Mouse (Mus musculus) layer of hippocampus, adult 2 months (tissue): ENCODE measurements around the gene Slc7a15. TPM values are rescaled to one million over a fixed set of nuclear protein-coding genes. Genes with fewer than 3 reads are reported as not detected.

Source experiments
- DNase-seq, 2 experiments: peaks; one replicate each; pipeline ENCODE4 v3.0.0; 2022; ENCODE audit warnings: low spot score in 2 of 2
- H3K27ac ChIP-seq: fragments of 200-600 bp; 2 replicates; pipeline ENCODE4 v1.8.1; 2022
- H3K4me3 ChIP-seq: fragments of 200-600 bp; 2 replicates; pipeline ENCODE4 v1.8.1; 2022; ENCODE audit warnings: mild to moderate bottlenecking
- CTCF ChIP-seq: fragments of 200-600 bp; conservative IDR thresholded peaks from 2 replicates; pipeline ENCODE4 v1.8.1; 2022; ENCODE audit warnings: antibody characterized with exemption, mild to moderate bottlenecking, moderate library complexity
- total RNA-seq, 2 experiments: library from RNA; stranded (reverse); gene quantifications; 2 replicates each; pipeline ENCODE4 v1.2.3; 2021

Slc7a15 gene
- total RNA-seq, 2 experiments from 2014 or later: not detected

DNA sequence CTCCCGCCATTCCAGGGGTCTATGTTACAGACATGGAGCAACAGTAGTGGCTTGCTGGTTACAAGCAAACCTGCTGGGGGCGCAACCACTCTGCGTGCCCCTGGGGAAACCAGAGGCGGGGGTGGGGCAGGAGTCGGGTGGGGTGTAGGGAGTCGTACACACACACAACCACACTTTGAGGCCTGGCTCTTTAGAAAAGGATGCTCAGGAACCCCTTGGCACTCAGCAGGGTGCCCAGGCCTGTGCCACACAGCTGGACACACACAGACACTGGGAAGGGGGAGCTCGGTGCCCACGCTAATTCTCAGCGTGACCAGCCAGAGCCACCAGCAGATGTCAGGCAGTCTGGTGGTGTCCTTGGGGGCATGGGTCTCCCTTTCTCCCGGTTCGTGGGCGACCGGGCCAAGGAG lies 100.3 kb downstream of the Slc7a15 start:
- peak in 1 of 2 experiments; percentile 58 for DNase-seq
- Histone ChIP-seq H3K27ac (peak overlapping the region; percentile 100), H3K4me3 (peak overlapping the region; percentile 100)
- peak; percentile 66 for TF ChIP-seq CTCF

DNA sequence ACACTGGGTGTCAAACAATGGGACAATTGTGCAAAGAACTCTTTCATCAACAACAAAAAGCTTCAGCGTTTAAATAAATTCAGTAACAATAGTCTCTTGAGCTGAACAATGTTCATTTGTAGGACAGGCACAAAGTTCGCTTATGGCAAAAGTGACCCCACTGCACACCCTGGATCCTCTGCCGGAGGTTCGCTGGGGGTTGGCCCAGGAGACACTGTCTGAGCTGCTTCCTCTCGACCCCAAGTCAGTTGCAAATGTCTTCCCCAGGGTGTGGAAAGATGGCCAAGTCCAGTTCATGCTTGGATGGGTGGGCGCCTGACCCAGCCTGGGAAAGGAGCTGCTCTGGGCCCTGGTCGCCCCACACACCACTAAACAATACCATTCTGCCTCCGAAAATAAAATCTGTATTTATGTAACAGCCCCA lies 100.7 kb downstream of the Slc7a15 start:
- Histone ChIP-seq H3K4me3 (peak overlapping the region; percentile 100), H3K27ac (peak overlapping the region; percentile 100)
- peak; percentile 41 to 47 for DNase-seq
- no peak for TF ChIP-seq CTCF

DNA sequence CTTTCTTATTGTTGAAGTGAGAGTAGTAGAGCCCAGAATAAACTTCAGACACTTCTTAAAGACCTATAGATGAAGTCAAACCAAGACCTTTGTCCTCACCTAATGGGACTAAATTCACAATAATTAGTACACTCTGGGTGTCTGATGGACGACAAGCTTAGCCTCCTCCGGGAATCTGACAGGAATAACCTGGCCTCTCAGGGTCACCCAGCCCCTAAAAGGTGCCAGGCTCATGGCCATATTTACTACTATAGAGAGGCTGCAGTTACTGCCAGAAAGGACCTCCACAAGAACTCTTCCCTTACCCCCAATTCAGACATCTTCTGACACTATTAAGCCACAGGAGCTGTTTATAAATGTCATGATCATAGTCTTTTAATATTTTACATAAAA lies 101.6 kb downstream of the Slc7a15 start:
- peak overlapping the region; percentile 100 for H3K4me3 ChIP-seq
- H3K27ac ChIP-seq: peak overlapping the region; percentile 100
- no peak for DNase-seq
- TF ChIP-seq CTCF: no peak

DNA sequence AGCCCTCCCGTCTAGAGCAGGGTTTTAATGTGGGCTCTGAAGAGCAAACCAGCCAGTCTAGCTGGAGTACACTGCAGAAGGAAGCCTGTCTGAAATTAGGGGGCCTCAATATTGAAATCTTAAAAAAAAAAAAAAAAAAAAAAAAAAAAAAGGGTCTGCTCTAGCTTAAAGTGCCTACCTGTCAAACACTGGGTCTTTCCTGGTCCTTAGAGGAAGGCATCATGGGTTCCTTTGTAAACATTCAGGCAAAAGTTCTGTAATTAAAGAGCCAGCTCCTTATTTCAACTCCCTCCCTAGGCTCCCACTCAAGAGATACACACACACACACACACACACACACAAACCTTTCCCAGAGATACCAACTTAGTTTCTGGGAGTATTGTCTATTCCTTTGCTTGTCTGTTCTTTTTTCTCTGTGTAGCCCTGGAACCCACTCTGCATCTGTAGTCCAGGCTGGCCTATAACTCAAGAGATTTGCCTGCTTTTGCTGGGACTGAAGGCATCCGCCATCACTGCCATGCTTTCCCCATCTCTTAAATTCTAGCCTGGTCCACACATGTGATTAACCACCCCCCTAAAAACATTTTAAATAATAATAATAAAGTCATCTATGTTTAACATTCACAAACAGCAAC lies 102.1 kb downstream of the Slc7a15 start:
- peak overlapping the region; percentile 100 for H3K4me3 ChIP-seq
- DNase-seq: no peak
- TF ChIP-seq CTCF: no peak
- H3K27ac ChIP-seq: peak overlapping the region; percentile 100

DNA sequence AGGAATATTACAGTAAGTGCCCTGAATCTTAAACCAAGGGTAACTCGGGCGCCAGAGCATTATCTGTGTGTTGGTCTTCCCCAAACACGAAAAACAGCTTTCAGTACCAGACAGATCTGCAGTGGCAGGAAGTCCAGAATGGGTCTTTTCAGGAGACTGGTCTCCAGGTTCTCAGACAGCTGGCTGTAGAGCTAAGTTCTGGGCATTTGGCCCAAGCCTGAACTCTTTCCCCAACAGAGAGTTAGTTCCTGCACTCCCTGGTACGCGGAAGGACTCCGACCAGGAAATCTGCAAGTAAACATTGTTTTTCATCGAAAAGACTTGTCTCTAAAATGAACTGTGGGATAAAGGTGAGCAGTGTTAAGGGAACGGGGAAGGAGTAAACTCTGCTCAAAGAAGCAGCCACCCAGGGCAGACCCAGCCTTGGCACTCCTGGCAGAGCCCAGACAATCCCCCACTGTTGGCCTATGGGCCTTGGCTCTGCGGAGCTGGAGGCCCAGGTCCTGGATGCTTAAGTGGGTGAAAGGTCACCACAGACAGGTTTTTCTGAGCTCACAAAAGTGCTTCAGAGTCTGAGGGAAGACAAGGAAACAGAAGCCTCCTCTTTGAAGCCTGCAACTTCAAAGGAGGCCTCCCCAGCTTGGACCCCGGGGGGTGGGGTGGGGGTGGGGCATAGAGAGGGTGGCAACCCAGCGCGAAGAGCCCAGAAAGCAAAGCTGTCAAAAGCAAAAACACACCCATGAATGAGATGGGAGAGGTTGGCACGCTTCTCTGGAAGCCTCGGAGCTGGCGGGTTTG lies 102.8 kb downstream of the Slc7a15 start:
- peak overlapping the region; percentile 100 for H3K27ac ChIP-seq
- H3K4me3 ChIP-seq: peak overlapping the region; percentile 100
- no peak for TF ChIP-seq CTCF
- DNase-seq: peak; percentile 41 to 54

DNA sequence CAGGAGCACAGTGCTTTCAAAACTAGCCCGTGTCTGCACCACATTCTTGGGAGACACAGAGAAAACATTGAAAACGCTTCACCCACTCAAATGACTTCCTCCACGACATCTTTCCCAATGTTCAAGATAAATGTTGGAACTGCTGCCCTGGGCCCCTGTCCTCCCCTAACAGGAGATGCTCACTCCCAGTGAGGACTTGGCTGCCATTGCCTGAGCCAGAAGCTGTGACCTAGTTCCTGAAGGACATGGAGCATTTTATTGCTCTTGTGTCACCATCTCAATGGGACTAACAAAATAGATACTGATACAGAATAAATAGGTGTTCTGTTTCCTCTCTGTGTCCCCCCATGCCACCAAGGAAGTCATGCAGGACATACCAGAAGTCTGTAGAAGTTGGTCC lies 104.2 kb downstream of the Slc7a15 start:
- DNase-seq: no peak
- H3K4me3 ChIP-seq: no peak overlapping the region
- peak overlapping the region; percentile 39; the same call in 1 of the 2 replicates for H3K27ac ChIP-seq
- TF ChIP-seq CTCF: no peak

DNA sequence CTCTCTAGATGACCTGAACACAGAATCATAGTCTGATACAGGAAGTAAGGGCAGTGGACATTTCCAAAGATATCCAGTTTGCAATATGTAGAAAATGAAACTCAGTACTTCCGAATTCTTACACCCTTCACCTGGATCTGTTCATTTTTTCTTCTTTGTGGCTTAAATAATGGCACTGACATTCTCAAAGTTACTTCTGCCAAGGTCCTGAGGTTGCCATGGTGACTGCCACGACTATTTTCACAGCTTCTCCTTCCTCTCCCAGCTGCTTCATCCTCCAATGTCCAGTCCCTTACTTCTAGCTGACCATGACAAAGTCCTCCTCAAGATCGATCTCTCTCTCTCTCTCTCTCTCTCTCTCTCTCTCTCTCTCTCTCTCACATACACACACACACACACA lies 105.5 kb downstream of the Slc7a15 start:
- no peak for DNase-seq
- H3K27ac ChIP-seq: no peak overlapping the region
- no peak overlapping the region for H3K4me3 ChIP-seq
- TF ChIP-seq CTCF: no peak

DNA sequence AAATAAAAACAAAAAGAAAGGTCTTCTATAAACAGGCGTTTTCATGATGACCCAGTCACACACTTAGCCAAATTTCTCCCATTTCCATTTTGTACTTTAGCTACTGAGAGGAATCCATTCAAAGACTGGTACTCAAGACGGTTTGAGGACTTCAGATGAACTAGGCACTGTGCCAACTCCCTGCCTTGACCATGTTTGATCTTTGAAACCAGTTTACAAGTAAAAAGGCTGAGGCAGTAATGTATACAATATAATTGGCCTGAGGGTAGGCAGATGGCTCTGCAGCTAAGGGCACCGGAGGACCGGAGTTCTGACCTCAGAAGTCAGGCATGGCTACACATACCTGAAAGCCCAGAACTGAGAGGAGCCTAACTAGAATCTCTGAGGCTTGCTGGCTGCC lies 109.8 kb downstream of the Slc7a15 start:
- TF ChIP-seq CTCF: no peak
- Histone ChIP-seq H3K27ac (no peak overlapping the region; the same call in 1 of the 2 replicates), H3K4me3 (no peak overlapping the region)
- DNase-seq: no peak

DNA sequence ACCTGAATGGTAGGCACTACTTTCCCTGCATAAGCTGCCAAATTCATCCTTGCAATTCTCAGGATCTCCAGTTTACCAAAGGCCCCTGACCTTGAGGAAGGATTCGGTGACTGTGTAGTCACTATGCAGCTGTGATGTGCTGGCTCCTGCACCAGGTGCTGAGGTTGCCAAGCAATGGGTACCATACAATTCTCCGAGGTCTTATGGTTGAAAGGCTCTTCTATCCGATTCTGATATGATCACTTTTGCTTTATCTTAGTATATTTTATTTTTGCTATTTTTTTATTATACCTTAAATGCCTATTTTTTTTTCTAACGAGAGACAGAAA lies 110.2 kb downstream of the Slc7a15 start:
- no peak for DNase-seq
- no peak for TF ChIP-seq CTCF
- H3K4me3 ChIP-seq: no peak overlapping the region
- H3K27ac ChIP-seq: peak overlapping the region; percentile 2; the same call in 1 of the 2 replicates

DNA sequence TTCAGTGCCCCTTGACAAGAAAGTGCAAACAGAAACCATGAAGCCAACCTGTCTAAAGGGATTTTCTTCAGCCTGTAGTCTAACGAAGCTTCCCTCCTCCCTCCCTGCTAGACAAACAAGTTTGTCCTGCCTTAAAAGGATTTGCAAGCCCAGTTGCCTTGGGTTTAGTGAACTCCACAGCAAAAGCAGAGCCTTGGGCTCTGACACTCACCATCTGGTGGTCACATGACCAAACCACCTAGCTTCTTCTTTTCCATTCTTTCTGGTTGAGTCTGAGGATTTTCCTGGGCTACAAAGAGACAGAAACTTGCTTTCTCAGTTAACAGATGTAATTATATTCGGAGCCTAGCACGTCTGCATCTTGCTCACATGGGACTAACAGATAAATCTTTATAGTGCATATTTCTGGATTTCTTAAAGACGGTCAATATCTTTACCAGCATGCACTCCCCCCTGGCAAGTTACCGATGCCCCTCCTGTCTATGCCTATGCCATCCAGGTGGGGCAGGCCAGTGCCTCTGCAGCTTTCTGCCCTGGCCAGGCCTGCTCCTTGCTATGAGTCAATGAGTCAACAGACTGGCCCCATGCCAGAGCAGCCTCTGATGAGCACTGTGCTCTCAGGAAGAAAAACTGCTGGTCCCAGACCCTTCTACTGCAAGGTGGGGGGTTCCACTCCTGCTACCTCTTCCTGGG lies 110.8 kb downstream of the Slc7a15 start:
- Histone ChIP-seq H3K4me3 (no peak overlapping the region), H3K27ac (0 out of 2 replicates have a peak overlapping the region, but pooled peaks have one; percentile 2)
- DNase-seq: no peak
- no peak for TF ChIP-seq CTCF

DNA sequence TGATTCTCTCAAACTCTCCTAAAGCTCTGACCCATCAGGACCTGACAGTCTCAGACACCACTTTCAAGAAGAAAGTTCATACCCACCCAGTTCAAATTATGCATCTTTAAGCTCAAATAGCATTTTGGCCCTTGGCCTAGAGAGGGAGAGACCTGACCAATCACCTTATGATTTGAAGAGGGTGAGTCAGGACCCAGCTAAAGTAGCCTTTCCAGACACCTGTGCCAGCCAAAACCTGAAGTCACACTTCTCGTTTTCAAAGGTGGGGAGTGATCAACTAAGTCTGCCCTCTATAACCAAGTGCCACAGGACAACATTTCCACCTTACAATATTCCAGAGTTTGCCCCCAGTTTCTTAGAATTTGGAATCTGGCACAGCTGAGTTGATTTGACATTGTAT lies 111.6 kb downstream of the Slc7a15 start:
- Histone ChIP-seq H3K27ac (no peak overlapping the region), H3K4me3 (no peak overlapping the region)
- no peak for TF ChIP-seq CTCF
- DNase-seq: no peak

DNA sequence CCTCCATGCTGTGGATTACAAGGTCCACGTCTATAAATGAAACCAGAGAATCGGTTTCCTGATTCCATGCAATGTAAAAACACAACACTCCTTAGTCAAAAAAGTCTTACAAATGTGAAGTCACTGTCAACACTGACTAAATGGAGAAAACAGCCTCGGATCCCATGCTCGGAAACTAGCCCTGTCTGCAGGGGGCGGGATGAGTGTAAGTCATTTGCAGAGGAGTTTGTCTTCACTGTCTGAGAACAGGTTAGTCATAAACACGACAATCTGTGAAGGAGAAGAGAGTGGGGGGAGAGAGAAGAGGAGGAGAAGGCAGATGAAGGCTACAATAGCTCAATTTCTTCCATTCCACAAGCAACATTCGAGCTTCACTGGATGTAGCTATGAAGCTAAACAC lies 113.6 kb downstream of the Slc7a15 start:
- no peak overlapping the region for H3K27ac ChIP-seq
- H3K4me3 ChIP-seq: no peak overlapping the region
- DNase-seq: no peak
- TF ChIP-seq CTCF: no peak

DNA sequence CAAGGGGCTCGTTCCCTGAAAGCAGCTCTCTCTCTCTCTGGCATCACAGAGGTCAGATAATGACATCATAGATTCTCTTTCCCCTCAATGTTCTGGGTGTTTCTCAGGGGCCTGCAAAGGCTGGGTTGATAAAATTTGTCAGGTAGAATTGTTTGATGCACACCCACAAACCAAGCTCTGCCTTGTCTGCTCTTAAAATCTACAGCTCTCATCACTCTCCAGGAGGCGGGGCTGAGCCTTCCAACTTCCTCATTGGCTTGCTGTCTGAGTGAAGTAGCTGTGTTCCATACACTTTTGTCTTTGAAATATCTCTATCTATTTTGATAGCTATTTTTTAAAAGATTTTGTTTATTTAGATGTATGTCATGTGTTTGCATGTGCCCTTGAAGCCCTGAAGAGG lies 116.7 kb downstream of the Slc7a15 start:
- no peak for TF ChIP-seq CTCF
- Histone ChIP-seq H3K4me3 (no peak overlapping the region), H3K27ac (no peak overlapping the region)
- DNase-seq: no peak

Other genes starting within 250 kb of the Slc7a15 start
- 100 to 1,000 TPM; 359 to 361 TPM for gene Rhob, start 99.1 kb downstream of the Slc7a15 start, total RNA-seq
- 100 to 1,000 TPM; 186 to 195 TPM for gene Pum2, start 75.1 kb upstream of the Slc7a15 start, total RNA-seq
- gene Sdc1, start 172.3 kb upstream of the Slc7a15 start, total RNA-seq: under 1 TPM; 0.69 to 0.93 TPM